Mouse (Mus musculus) hindbrain, embryonic 16.5 days (tissue): ENCODE measurements around the gene Usp6nl. TPM values are rescaled to one million over a fixed set of nuclear protein-coding genes. Genes with fewer than 3 reads are reported as not detected.

Experiments
- ATAC-seq: fragments of 200-750 bp; cut with Nextera tagmentation; 2 replicates; pipeline ENCODE4 v1.8.0; 2017; ENCODE audit warnings: moderate TSS enrichment, moderate library complexity
- H3K27ac ChIP-seq: fragments of 300-500 bp; sonication (generic); 2 replicates; pipeline ENCODE4 v1.5.1; 2014; ENCODE audit warnings: low read depth, mild to moderate bottlenecking, control low read depth, low read length, moderate library complexity
- H3K27me3 ChIP-seq: fragments of 300-500 bp; sonication (generic); replicated peaks from 2 replicates; pipeline ENCODE4 v1.6.1; 2014; ENCODE audit warnings: low read length; ENCODE audit not compliant: control insufficient read depth, insufficient read depth
- H3K36me3 ChIP-seq: fragments of 300-500 bp; sonication (generic); 2 replicates; pipeline ENCODE4 v1.6.1; 2014; ENCODE audit warnings: mild to moderate bottlenecking, low read length, moderate library complexity, mixed read lengths; ENCODE audit not compliant: control insufficient read depth, insufficient read depth
- H3K4me1 ChIP-seq: fragments of 300-500 bp; sonication (generic); 2 replicates; pipeline ENCODE4 v1.6.1; 2014; ENCODE audit warnings: low read depth, low read length; ENCODE audit not compliant: control insufficient read depth, insufficient read depth
- H3K4me2 ChIP-seq: fragments of 300-500 bp; sonication (generic); 2 replicates; pipeline ENCODE4 v1.6.1; 2014; ENCODE audit warnings: mild to moderate bottlenecking, low read length, control low read depth, moderate library complexity
- H3K4me3 ChIP-seq: fragments of 300-500 bp; sonication (generic); 2 replicates; pipeline ENCODE4 v1.5.1; 2014; ENCODE audit warnings: mild to moderate bottlenecking, low read length, control low read depth, moderate library complexity
- H3K9ac ChIP-seq: fragments of 300-500 bp; sonication (generic); 2 replicates; pipeline ENCODE4 v1.6.1; 2014; ENCODE audit warnings: low read depth, mild to moderate bottlenecking, control low read depth, low read length, moderate library complexity
- H3K9me3 ChIP-seq: fragments of 300-500 bp; sonication (generic); 2 replicates; pipeline ENCODE4 v1.6.1; 2014; ENCODE audit warnings: mild to moderate bottlenecking, low read length, moderate library complexity; ENCODE audit not compliant: control insufficient read depth
- WGBS: fragments of 180-500 bp; shearing (Covaris S2); extraction: QIAGEN DNeasy Blood & Tissue Kit; methylation state at CpG from one replicate; pipeline ENCODE4 v1.1.7; 2014; 5-methylcytosine and 5-hydroxymethylcytosine counted together
- polyA plus RNA-seq: library from polyadenylated mRNA; unstranded; fragments of >200 nt; fragmentation: Nextera tagmentation; extraction: Ambion mirVana; gene quantifications from 2 replicates; pipeline ENCODE4 v1.2.1, GENCODE M21; 2015

Usp6nl gene
- polyA plus RNA-seq, 1 experiment from 2014 or later, result 6.0 TPM

GRCm38 (mm10) chr2:6444015-6444414 lies 121.5 kb downstream of the Usp6nl start:
- H3K36me3 ChIP-seq, result peaks cover 11% of the 10 kb centered on the region
- no peaks in the 10 kb centered on the region for H3K4me1 ChIP-seq
- ATAC-seq, result no peak
- H3K9me3 ChIP-seq, result no peaks in the 10 kb centered on the region
- WGBS, result 95% methylated on average over 4 of the region's 4 CpGs
- no peak overlapping the region for H3K27ac ChIP-seq
- no peak overlapping the region for H3K9ac ChIP-seq
- H3K4me3 ChIP-seq, result no peak overlapping the region
- H3K27me3 ChIP-seq, result no peaks in the 10 kb centered on the region
- no peak overlapping the region for H3K4me2 ChIP-seq

DNA sequence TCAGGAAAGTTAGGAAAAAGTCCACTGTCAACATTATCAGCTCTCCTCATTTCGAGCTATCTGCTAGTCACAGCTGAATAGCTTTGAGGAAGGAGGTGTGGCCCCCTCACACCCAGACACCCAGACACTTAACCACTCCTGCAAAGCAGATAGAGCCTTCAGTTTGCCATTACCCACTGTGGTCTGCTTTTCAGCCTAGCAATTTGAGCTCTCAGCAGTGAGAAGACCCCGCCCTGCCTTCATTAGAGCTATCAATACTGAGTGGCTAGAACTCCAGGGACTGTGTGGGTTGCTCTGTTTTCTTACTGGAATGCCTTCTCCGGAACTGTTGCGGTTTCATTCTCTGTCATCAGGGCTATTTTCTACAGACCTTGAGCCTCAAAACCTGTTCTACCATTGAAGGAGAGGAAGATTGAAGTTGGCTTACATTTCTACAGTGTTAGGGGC lies 122.3 kb downstream of the Usp6nl start:
- Histone ChIP-seq H3K27me3 (no peaks in the 10 kb centered on the region), H3K4me3 (no peak overlapping the region), H3K9me3 (no peaks in the 10 kb centered on the region), H3K4me2 (no peak overlapping the region), H3K9ac (no peak overlapping the region), H3K27ac (no peak overlapping the region), H3K4me1 (peaks cover 1% of the 10 kb centered on the region; the same call in 1 of the 2 replicates), H3K36me3 (peaks cover 11% of the 10 kb centered on the region)
- no peak for ATAC-seq
- WGBS, result 79% methylated on average over 4 of the region's 4 CpGs

DNA sequence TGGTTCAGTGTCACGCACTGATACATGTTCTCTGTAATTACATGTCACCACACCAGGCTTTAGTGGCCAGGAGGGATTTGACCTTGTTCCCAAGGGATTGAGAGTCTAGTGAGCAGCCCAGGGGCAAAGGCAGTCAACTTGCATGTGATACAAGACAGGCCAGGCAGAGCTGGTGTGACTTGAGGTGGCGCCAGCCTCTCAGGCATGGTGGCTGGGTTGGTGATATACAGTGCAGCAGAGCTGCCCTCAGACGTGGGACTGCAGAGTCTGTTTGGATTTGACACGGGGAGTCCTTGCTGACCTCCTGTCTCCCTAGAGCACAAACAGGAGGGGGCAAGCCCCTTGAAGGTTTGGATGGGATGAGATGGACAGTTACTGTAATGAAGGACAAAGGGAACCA lies 123.4 kb downstream of the Usp6nl start:
- WGBS, result 72% methylated on average over 4 of the region's 4 CpGs
- Histone ChIP-seq H3K36me3 (peaks cover 6% of the 10 kb centered on the region), H3K4me3 (no peak overlapping the region), H3K4me2 (no peak overlapping the region), H3K27ac (no peak overlapping the region), H3K4me1 (peaks cover 5% of the 10 kb centered on the region), H3K27me3 (no peaks in the 10 kb centered on the region), H3K9ac (no peak overlapping the region), H3K9me3 (no peaks in the 10 kb centered on the region)
- no peak for ATAC-seq

DNA sequence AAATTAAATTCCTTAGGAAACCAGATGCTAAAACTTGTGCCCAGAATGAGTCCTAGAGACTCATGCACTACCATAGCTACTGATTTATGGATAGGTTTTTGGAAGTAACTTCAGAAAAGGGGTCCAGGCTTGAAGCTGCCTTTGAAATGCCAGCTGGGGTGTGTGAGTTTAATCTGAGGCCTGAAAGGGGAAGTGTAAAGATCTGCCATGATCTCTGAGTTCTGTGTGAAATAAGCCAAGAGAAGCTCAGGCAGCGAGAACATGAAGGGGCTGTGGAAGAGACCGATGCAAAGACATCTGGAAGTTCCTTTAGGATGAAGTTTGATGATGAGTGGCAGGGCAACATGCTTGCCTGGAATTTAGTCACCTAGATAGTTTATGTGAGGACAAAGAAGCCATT lies 126.4 kb downstream of the Usp6nl start:
- peaks cover 5% of the 10 kb centered on the region for H3K4me1 ChIP-seq
- no peaks in the 10 kb centered on the region; the same call in 1 of the 2 replicates for H3K36me3 ChIP-seq
- no peak overlapping the region for H3K4me3 ChIP-seq
- no peak overlapping the region for H3K9ac ChIP-seq
- H3K4me2 ChIP-seq, result no peak overlapping the region
- WGBS, result 91% methylated on average over 2 of the region's 2 CpGs
- no peak for ATAC-seq
- H3K27ac ChIP-seq, result no peak overlapping the region
- no peaks in the 10 kb centered on the region for H3K27me3 ChIP-seq
- H3K9me3 ChIP-seq, result no peaks in the 10 kb centered on the region

DNA sequence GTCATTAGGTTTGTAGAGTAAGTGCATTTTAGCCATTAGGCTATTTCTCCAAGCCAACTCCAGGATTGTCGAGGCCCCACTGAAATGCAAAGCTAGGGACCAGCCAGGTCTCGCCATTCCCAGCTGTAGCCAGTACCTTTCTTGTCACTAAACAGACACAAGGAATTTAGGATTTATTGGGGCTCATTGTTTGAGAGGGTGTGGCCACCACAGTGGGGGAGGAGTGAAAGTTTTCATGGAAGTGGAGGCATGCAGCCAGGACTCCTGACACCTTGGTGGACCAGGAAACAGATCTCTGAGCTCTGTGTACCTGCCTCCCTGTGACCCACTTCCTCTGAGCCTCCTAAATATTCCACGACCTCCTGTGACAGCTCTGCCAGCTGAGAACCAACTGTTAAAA lies 127.2 kb downstream of the Usp6nl start:
- Histone ChIP-seq H3K4me2 (no peak overlapping the region), H3K36me3 (no peaks in the 10 kb centered on the region; the same call in 1 of the 2 replicates), H3K27ac (no peak overlapping the region), H3K27me3 (no peaks in the 10 kb centered on the region), H3K9me3 (no peaks in the 10 kb centered on the region), H3K4me1 (peaks cover 5% of the 10 kb centered on the region), H3K9ac (no peak overlapping the region), H3K4me3 (no peak overlapping the region)
- WGBS, result 51% methylated on average over 3 of the region's 3 CpGs
- no peak for ATAC-seq

- Histone ChIP-seq H3K4me3 (no peak overlapping the region), H3K27me3 (no peaks in the 10 kb centered on the region), H3K9ac (no peak overlapping the region), H3K9me3 (no peaks in the 10 kb centered on the region), H3K27ac (no peak overlapping the region), H3K36me3 (no peaks in the 10 kb centered on the region), H3K4me2 (no peak overlapping the region), H3K4me1 (peaks cover 5% of the 10 kb centered on the region)
- WGBS, result 40% methylated on average over 3 of the region's 3 CpGs
- peak; percentile 57; the same call in 1 of the 2 replicates for ATAC-seq
These were observed 128.1 kb downstream of the Usp6nl start for GRCm38 (mm10) chr2:6450544-6450943.

DNA sequence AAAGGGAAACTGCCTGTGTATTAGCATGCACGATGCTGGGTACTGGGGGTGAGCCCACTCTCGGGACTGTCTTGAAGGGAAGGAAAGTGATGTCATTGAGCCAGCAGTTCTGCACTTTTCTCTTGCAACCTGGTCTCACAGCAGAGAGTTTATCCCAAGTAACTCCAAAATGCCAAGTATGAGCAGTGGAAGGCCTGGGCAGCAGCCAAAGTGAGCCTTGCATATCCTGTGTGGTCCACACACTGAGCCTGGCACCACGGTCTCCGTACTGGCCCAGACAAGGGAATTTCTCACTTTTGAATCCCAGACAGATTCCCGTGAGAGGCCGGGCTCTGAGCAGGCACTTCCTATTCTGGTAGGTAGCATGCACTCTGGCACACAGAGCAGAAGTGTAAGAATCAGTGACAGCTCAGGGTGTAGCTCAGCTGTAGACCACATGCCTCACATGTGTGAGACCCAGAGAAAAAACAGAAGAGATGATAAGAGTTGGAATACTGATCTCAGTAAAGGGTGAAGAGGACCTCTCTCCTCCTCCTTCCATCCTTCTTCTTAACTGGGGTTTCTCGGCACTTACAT lies 132.6 kb downstream of the Usp6nl start:
- Histone ChIP-seq H3K27ac (no peak overlapping the region), H3K9me3 (no peaks in the 10 kb centered on the region), H3K27me3 (no peaks in the 10 kb centered on the region), H3K4me3 (no peak overlapping the region), H3K4me1 (peaks cover 1% of the 10 kb centered on the region), H3K9ac (no peak overlapping the region), H3K4me2 (no peak overlapping the region), H3K36me3 (no peaks in the 10 kb centered on the region)
- WGBS, result 56% methylated on average over 7 of the region's 7 CpGs
- peak; percentile 51; the same call in 1 of the 2 replicates for ATAC-seq

DNA sequence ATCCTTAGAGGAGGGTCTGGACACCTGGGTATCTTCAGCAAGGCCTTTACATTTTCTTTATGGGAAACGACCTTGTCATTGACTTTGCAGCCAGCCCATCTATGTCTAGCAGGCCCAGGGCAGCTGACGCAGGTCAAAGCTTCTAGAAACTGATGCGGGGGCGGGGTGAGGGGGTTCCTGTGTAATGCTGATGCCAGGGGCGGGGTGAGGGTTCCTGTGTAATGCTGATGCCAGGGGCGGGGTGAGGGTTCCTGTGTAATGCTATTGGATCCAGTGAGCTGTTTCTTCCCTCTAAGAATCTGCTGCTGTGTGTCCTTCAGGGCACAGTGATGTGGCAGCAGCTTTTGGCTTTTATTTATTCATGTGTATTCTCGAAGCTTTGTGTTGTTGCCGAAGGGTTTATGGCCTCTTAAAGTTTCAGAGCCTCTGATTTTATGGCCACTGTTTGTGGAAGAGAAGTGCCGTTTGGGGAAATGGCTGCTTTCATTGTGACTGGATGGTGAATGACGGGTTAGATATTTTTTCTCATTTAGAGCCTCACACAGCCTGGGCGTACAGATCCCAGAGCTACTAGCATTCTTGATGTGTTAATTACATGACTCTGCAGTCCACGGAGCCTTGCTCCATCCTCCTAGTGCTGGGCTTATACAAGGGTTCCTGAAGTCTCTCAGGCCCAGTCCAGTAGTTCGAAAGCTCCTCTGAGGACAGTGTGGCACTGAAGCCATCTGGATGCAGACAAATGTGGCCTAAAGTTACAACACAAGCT lies 137.0 kb downstream of the Usp6nl start:
- Histone ChIP-seq H3K4me1 (no peaks in the 10 kb centered on the region; the same call in 1 of the 2 replicates), H3K9ac (no peak overlapping the region), H3K4me2 (no peak overlapping the region), H3K4me3 (no peak overlapping the region), H3K36me3 (no peaks in the 10 kb centered on the region), H3K27ac (no peak overlapping the region), H3K27me3 (no peaks in the 10 kb centered on the region), H3K9me3 (no peaks in the 10 kb centered on the region)
- ATAC-seq, result peak; percentile 22; the same call in 1 of the 2 replicates
- WGBS, result 65% methylated on average over 13 of the region's 13 CpGs

GRCm38 (mm10) chr2:6462306-6462705 lies 139.8 kb downstream of the Usp6nl start:
- Histone ChIP-seq H3K4me1 (no peaks in the 10 kb centered on the region; the same call in 1 of the 2 replicates), H3K27ac (no peak overlapping the region), H3K9ac (no peak overlapping the region), H3K27me3 (no peaks in the 10 kb centered on the region), H3K36me3 (no peaks in the 10 kb centered on the region), H3K9me3 (no peaks in the 10 kb centered on the region), H3K4me2 (no peak overlapping the region), H3K4me3 (no peak overlapping the region)
- no peak for ATAC-seq
- 91% methylated on average over 3 of the region's 3 CpGs for WGBS
